Mouse (Mus musculus) mouse trophoblast stem cell (cell line): Measurements from ENCODE around the gene 1700109H08Rik.
"Not testable (repeated sequence)": the region's sequence is repeated elsewhere in the genome, so short reads cannot be mapped to it uniquely, and the experiment has no call there.

Experiments
- in situ Hi-C, 2 experiments: fragments of 300-500 bp; cut with MseI, MboI; formaldehyde crosslinking; loops; 2 replicates in 1 of 2; 3 replicates in 1 of 2; pipeline ENCODE4 v1.15.1; 2025

1700109H08Rik gene

DNA sequence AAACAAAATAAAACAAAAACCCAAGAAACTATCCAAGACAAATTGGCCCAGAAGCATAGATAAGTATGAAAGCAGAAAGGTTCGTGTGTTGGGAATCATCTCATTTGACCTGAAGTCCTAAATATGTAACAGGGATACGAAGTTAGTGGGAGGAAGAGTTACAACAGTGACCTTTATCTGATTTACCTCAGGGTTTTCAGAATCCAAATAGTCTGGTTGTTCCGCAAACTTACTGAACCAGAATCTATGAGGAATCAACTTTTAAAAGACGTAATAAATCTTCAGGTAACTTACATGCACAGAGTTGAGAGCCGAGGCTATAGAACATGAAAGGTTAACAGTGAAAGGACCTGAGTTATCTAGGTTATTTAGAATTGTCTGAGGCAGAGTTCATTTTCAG is 27.4 kb downstream of the 1700109H08Rik start:
- in situ Hi-C loops, result no loop called here

- in situ Hi-C loops, result no loop called here
Observed at GRCm38 (mm10) chr5:3600298-3600697, 28.9 kb downstream of the 1700109H08Rik start.

DNA sequence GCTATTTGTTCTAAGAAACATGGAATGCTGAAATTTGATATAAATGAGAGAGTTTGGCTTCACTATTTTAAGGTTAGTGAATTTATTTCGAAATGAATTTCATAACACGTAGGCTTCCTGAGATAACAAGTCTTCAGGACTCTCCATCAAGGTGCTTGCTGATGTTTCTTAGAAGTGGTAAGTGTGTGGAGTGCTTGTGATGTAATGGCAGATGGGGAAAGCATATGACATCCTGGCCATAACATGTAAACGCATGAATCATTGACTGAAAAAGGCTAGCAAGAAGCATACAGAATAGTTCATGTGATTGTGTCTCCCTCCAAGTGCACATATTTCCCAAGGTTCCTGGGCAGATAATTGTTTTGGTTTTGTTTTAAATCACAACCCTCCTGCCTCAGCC is 29.4 kb downstream of the 1700109H08Rik start:
- in situ Hi-C loops, result no loop called here

GRCm38 (mm10) chr5:3607114-3607513 is 35.7 kb downstream of the 1700109H08Rik start:
- in situ Hi-C loops, result no loop called here

GRCm38 (mm10) chr5:3609241-3609640 is 37.9 kb downstream of the 1700109H08Rik start:
- in situ Hi-C loops, result no loop called here

- in situ Hi-C loops, result not testable (repeated sequence)
Observed at GRCm38 (mm10) chr5:3611835-3612234, 40.5 kb downstream of the 1700109H08Rik start.

DNA sequence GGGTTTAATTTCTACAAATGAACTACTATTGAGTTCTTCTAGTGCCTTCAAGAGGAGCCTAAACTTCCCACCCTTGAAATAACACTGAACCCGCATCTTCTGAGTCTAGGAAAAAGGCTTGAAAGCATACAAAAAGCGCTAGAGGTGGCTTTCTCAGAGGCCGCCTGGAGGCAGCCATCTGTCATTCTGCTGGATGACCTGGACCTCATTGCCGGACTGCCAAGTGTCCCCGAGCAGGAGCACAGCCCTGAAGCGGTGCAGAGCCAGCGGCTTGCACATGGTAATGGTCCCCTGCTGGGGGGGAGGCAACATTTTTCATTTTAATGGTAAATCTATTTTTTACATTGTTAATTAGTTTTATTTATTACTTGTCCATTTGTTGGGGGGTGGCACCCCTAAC is 49.1 kb downstream of the 1700109H08Rik start:
- in situ Hi-C loops, result no loop called here

- in situ Hi-C loops, result no loop called here
Observed at GRCm38 (mm10) chr5:3630055-3630454, 58.7 kb downstream of the 1700109H08Rik start.

- in situ Hi-C loops, result no loop called here
Observed at GRCm38 (mm10) chr5:3631512-3632271, 60.3 kb downstream of the 1700109H08Rik start.

DNA sequence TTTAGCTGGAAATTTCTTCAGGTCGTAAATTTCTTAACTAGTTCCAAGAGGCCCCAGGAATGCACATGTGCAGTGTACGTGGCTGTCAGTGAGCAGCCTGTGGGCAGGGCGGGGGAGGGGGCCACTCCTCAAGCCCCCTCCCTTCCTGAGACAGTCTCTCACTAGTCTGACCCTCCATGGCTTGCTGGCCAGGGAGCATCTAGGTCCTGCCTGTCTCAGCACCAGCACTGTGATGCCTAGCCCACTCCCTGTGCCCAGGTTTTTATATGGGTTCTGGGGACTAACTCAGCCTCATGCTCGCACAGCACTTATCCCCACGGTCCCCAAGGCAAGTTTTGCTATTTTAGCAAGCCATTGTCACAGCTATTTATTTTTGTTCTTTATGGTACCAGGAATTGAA is 60.9 kb downstream of the 1700109H08Rik start:
- in situ Hi-C loops, result no loop called here

DNA sequence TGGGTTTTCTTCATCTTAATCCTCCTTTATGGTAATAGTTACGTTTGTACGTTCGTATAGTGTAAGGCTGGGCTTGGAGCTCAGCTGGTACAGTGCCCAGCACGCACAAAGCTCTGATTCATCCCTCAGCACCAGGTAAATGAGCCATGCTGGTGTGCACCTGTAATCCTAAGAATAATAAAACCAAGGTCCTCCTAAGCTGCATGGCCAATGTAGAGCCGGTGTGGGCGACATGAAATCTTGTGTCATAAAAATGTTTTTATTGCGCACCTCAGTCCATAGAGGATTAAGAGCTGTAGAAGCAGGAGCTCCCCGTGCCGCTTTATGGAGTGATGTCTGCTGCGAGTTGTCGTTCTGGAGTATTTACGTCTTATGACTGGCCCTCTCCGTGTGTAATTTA is 61.9 kb downstream of the 1700109H08Rik start:
- in situ Hi-C loops, result no loop called here

GRCm38 (mm10) chr5:3633951-3634350 is 62.6 kb downstream of the 1700109H08Rik start:
- in situ Hi-C loops, result no loop called here
